Mouse (Mus musculus): ENCODE results near the gene Rbfox3.

DNA sequence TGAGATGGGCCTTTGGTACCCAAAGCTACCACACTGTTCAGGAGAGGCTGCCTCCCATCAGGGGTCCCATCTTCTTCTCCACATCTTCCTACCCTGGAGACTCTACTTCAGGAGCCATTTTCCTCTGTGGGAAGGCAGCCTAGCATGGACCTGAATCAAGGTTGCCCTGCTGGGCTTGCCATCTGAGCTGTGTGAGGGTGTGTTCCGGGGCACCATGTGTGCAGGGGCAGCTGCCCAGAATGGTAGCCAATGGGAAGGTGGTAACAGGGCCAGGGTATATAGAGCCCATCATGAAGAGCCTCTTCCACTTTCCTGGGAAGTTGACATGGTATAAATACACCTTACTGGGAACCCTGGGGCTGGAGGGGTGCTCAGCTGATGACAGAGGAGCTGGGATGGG, 281.7 kb downstream of the Rbfox3 start:
- no peak for TF ChIP-seq FLI1 (IDR thresholded peaks at IDR 0.05; ENCODE audit: low read length)
- TF ChIP-seq GATA1 (IDR thresholded peaks at IDR 0.05; ENCODE audit: borderline replicate concordance, low read length), result no peak
